Mouse (Mus musculus) liver, embryonic 14.5 days (tissue): ENCODE results near the gene Padi4. TPM values are rescaled to one million over a fixed set of nuclear protein-coding genes. Genes with fewer than 3 reads are reported as not detected.

Experiments used
- ATAC-seq: fragments of 200-750 bp; cut with Nextera tagmentation; 2 replicates; pipeline ENCODE4 v1.8.0; 2017; ENCODE audit warnings: moderate number of reproducible peaks, mild to moderate bottlenecking, moderate library complexity; ENCODE audit not compliant: insufficient read depth
- DNase-seq, 3 experiments: peaks; one replicate each; pipeline ENCODE4 v3.0.0-alpha.2; 2012 to 2013; ENCODE audit warnings: low read depth in 3 of 3, low spot score in 3 of 3
- H3K27ac ChIP-seq: fragments of 300-500 bp; sonication (generic); 2 replicates; pipeline ENCODE4 v1.5.1; 2014; ENCODE audit warnings: moderate library complexity, mild to moderate bottlenecking, control low read depth, inconsistent platforms
- H3K27me3 ChIP-seq: fragments of 300-500 bp; sonication (generic); 2 replicates; pipeline ENCODE4 v1.6.1; 2014; ENCODE audit warnings: mild to moderate bottlenecking, low read length, moderate library complexity; ENCODE audit not compliant: control insufficient read depth, insufficient read depth
- H3K36me3 ChIP-seq: fragments of 300-500 bp; sonication (generic); replicated peaks from 2 replicates; pipeline ENCODE4 v1.6.1; 2014; ENCODE audit warnings: low read depth; ENCODE audit not compliant: control insufficient read depth, insufficient read depth
- H3K4me1 ChIP-seq, 2 experiments: fragments of 200-500 bp in 1 of 2; fragments of 300-500 bp in 1 of 2; sonication (generic) in 1 of 2; replicated peaks; 2 replicates each; pipeline ENCODE4 v1.6.1; 2012 to 2014; ENCODE audit warnings: antibody characterized with exemption in 1 of 2, inconsistent platforms in 1 of 2, low read length in 1 of 2; ENCODE audit not compliant: control insufficient read depth in 2 of 2, insufficient read depth in 2 of 2
- H3K4me2 ChIP-seq: fragments of 300-500 bp; sonication (generic); 2 replicates; pipeline ENCODE4 v1.6.1; 2014; ENCODE audit warnings: low read depth, mild to moderate bottlenecking, control low read depth, moderate library complexity
- H3K4me3 ChIP-seq, 2 experiments: fragments of 200-500 bp in 1 of 2; fragments of 300-500 bp in 1 of 2; sonication (generic) in 1 of 2; 2 replicates each; pipeline ENCODE4 v1.5.1; 2012 to 2014; ENCODE audit warnings: low read depth in 2 of 2, low read length in 2 of 2, mild to moderate bottlenecking in 2 of 2, control low read depth in 1 of 2, inconsistent platforms in 1 of 2, moderate library complexity in 1 of 2; ENCODE audit not compliant: insufficient read depth in 1 of 2
- H3K9ac ChIP-seq: fragments of 300-500 bp; sonication (generic); replicated peaks from 2 replicates; pipeline ENCODE4 v1.6.1; 2014; ENCODE audit warnings: mild to moderate bottlenecking, control low read depth, moderate library complexity
- H3K9me3 ChIP-seq: fragments of 300-500 bp; sonication (generic); 2 replicates; pipeline ENCODE4 v1.6.1; 2016; ENCODE audit warnings: low read length, mixed read lengths; ENCODE audit not compliant: control insufficient read depth
- CTCF ChIP-seq: IDR thresholded peaks from 2 replicates; pipeline ENCODE4 v1.5.1; 2016; ENCODE audit warnings: antibody characterized with exemption, low read depth, control low read depth
- EP300 ChIP-seq: IDR thresholded peaks from 2 replicates; pipeline ENCODE4 v1.6.1; 2016; ENCODE audit warnings: antibody characterized with exemption, low read depth
- WGBS: fragments of 180-500 bp; shearing (Covaris S2); extraction: QIAGEN DNeasy Blood & Tissue Kit; methylation state at CpG from one replicate; pipeline ENCODE4 v1.1.7; 2014; ENCODE audit not compliant: insufficient replicate concordance; 5-methylcytosine and 5-hydroxymethylcytosine counted together
- polyA plus RNA-seq, 2 experiments: library from polyadenylated mRNA; depleted of rRNA in 1 of 2; stranded (reverse) in 1 of 2; unstranded in 1 of 2; fragments of >200 nt; fragmentation: Nextera tagmentation in 1 of 2; extraction: Ambion mirVana in 1 of 2; gene quantifications; 2 replicates each; pipeline versions ENCODE4 v1.2.1 to v1.2.3; 2012 to 2014

The Padi4 gene
- polyA plus RNA-seq (2012; rRNA removed) (0.37 and 0.58 TPM in 2 replicates), polyA plus RNA-seq (2014; fragmentation: Nextera tagmentation; extraction: Ambion mirVana) (0.34 and 0.52 TPM in 2 replicates)

GRCm38 (mm10) chr4:140774025-140774800, at the start of gene Padi4:
Gene Padi4, minus strand, starts transcription at chr4:140774236.
- DNase-seq = no peak
- WGBS = 64% methylated on average over 21 of the region's 21 CpGs
- no peak within 1 kb of the TSS for H3K4me3 ChIP-seq

GRCm38 (mm10) chr4:140821988-140822387, 48.0 kb upstream of the Padi4 start:
- WGBS = 52% methylated on average over 5 of the region's 5 CpGs
- H3K36me3 ChIP-seq = no peaks in the 10 kb centered on the region
- DNase-seq (peak in 2 of 3 experiments; percentile 42 to 65), ATAC-seq (0 out of 2 replicates have a peak, but pooled peaks have one; percentile 13)
- no peak overlapping the region for H3K4me3 ChIP-seq
- H3K27ac ChIP-seq = no peak overlapping the region
- no peaks in the 10 kb centered on the region for H3K27me3 ChIP-seq
- H3K9me3 ChIP-seq = no peaks in the 10 kb centered on the region
- no peak overlapping the region for H3K9ac ChIP-seq
- no peak overlapping the region for H3K4me2 ChIP-seq
- no peaks in the 10 kb centered on the region; a peak in 2 of 4 replicates for H3K4me1 ChIP-seq
- TF ChIP-seq CTCF = peak; percentile 90
- no peak for TF ChIP-seq EP300

More at GRCm38 (mm10) chr4:140774025-140774800, at the start of gene Padi4:
- no peak within 1 kb of the TSS for H3K27ac ChIP-seq
- H3K4me1 ChIP-seq = peaks cover 0 to 2% of the 10 kb centered on the region in 2 experiments; a peak in 2 of 4 replicates
- no peak within 1 kb of the TSS for H3K9ac ChIP-seq
- TF ChIP-seq CTCF (no peak), EP300 (no peak)
- no peak within 1 kb of the TSS for H3K4me2 ChIP-seq
- no peaks in the 10 kb centered on the region for H3K9me3 ChIP-seq
- no peaks in the 10 kb centered on the region for H3K27me3 ChIP-seq
- ATAC-seq = no peak
- H3K36me3 ChIP-seq = no peaks in the 10 kb centered on the region

- whole genome bisulfite sequencing = 80% methylated on average over 8 of the region's 8 CpGs
Observed at GRCm38 (mm10) chr4:140817413-140817812, 43.4 kb upstream of the Padi4 start.

GRCm38 (mm10) chr4:140815996-140816917, 42.2 kb upstream of the Padi4 start:
- Histone ChIP-seq H3K36me3 (no peaks in the 10 kb centered on the region), H3K9me3 (no peaks in the 10 kb centered on the region), H3K9ac (no peak overlapping the region), H3K4me2 (no peak overlapping the region; the same call in 1 of the 2 replicates), H3K27me3 (no peaks in the 10 kb centered on the region), H3K4me3 (no peak overlapping the region), H3K4me1 (peaks cover 29 to 41% of the 10 kb centered on the region in 2 experiments), H3K27ac (no peak overlapping the region)
- 8% methylated on average over 10 of the region's 10 CpGs for WGBS
- ATAC-seq (peak; percentile 39; the same call in 1 of the 2 replicates), DNase-seq (peak in 2 of 3 experiments; percentile 51 to 59)
- TF ChIP-seq CTCF (no peak), EP300 (no peak)

More at GRCm38 (mm10) chr4:140817413-140817812, 43.4 kb upstream of the Padi4 start:
- Histone ChIP-seq H3K36me3 (no peaks in the 10 kb centered on the region), H3K9me3 (no peaks in the 10 kb centered on the region), H3K27ac (no peak overlapping the region), H3K9ac (no peak overlapping the region), H3K4me3 (no peak overlapping the region), H3K4me1 (peaks cover 22 to 30% of the 10 kb centered on the region in 2 experiments), H3K27me3 (no peaks in the 10 kb centered on the region), H3K4me2 (no peak overlapping the region)
- TF ChIP-seq EP300 (no peak), CTCF (peak; percentile 52)
- no peak for ATAC-seq
- no peak for DNase-seq
